In genomic region chr7:43490861-43491260, GRCm38 (mm10) we compare ENCODE assay signal across 13 mouse cellular contexts. TPM values are rescaled to one million over a fixed set of nuclear protein-coding genes. Genes with fewer than 3 reads are reported as not detected.
DNase-seq lines count a peak whose midpoint lies in the region; ATAC-seq lines count a peak whose summit lies in the region.
"Had no signal": no experiment of that assay in that cellular context is flagged by ENCODE, and none has a peak within 500 bp of the region (broad histone marks: within the 10 kb centered on the region; RNA-seq: fewer than 3 reads in every experiment).

No protein-coding gene starts in this region.

- ATAC-seq in embryonic facial prominence, embryonic 11.5 days (replicated peaks; ENCODE audit: insufficient number of reproducible peaks, low FRiP score, low TSS enrichment, low read depth), result no peak
- ATAC-seq in hindbrain, embryonic 13.5 days (ENCODE audit: low FRiP score), result peak; percentile 18
- peak; percentile 22 for ATAC-seq in midbrain, embryonic 15.5 days (replicated peaks)
- ATAC-seq: liver, embryonic 12.5 days had no signal

- no peaks in the 10 kb centered on the region for H3K4me1 ChIP-seq in embryonic facial prominence, embryonic 11.5 days (ENCODE audit: control insufficient read depth, insufficient read depth, low read length)
- peaks cover 25% of the 10 kb centered on the region for H3K4me1 ChIP-seq in hindbrain, embryonic 13.5 days (replicated peaks)
- H3K4me1 ChIP-seq in midbrain, embryonic 15.5 days, result peaks cover 25% of the 10 kb centered on the region
- H3K4me1 ChIP-seq: intestine, embryonic 15.5 days; liver, embryonic 12.5 days had no signal

- no peak overlapping the region for H3K27ac ChIP-seq in embryonic facial prominence, embryonic 11.5 days (replicated peaks; ENCODE audit: low read depth, low read length)
- H3K27ac ChIP-seq in hindbrain, embryonic 13.5 days, result peak overlapping the region; percentile 92
- peak overlapping the region; percentile 91; the same call in 1 of the 2 replicates for H3K27ac ChIP-seq in midbrain, embryonic 15.5 days
- H3K27ac ChIP-seq: intestine, embryonic 15.5 days; liver, embryonic 12.5 days had no signal

- 0 out of 2 replicates have a peak overlapping the region, but pooled peaks have one; percentile 74 for H3K9ac ChIP-seq in embryonic facial prominence, embryonic 11.5 days (replicated peaks; ENCODE audit: low read length)
- peak overlapping the region; percentile 93; the same call in 1 of the 2 replicates for H3K9ac ChIP-seq in hindbrain, embryonic 13.5 days
- no peak overlapping the region for H3K9ac ChIP-seq in midbrain, embryonic 15.5 days

- peak; percentile 35 for DNase-seq in NIH3T3 (ENCODE audit: low read depth)
- DNase-seq in embryonic facial prominence, embryonic 11.5 days (ENCODE audit: low spot score), result no peak
- no peak for DNase-seq in frontal cortex, adult 2 months (ENCODE audit: extremely low spot score in 1 of 2, low spot score in 1 of 2)
- DNase-seq in spleen, adult 12 weeks (ENCODE audit: low spot score), result no peak
- DNase-seq in right cerebral cortex, adult 18-20 months, result no peak
- DNase-seq: gastrocnemius, postnatal 36 days; lung, postnatal 14 days; spleen, adult 18-20 months had no signal

- WGBS in embryonic facial prominence, embryonic 11.5 days, result 65% methylated on average over 9 of the region's 9 CpGs
- 63% methylated on average over 9 of the region's 9 CpGs for WGBS in hindbrain, embryonic 13.5 days
- 72% methylated on average over 9 of the region's 9 CpGs for WGBS in midbrain, embryonic 15.5 days

- no peaks in the 10 kb centered on the region for H3K9me3 ChIP-seq in embryonic facial prominence, embryonic 11.5 days (replicated peaks; ENCODE audit: control insufficient read depth, low read length)
- no peaks in the 10 kb centered on the region for H3K9me3 ChIP-seq in hindbrain, embryonic 13.5 days
- H3K9me3 ChIP-seq in midbrain, embryonic 15.5 days, result no peaks in the 10 kb centered on the region
- H3K9me3 ChIP-seq: intestine, embryonic 15.5 days; liver, embryonic 12.5 days had no signal

- H3K4me3 ChIP-seq in embryonic facial prominence, embryonic 11.5 days (ENCODE audit: low read depth, low read length), result no peak overlapping the region
- H3K4me3 ChIP-seq in hindbrain, embryonic 13.5 days, result peak overlapping the region; percentile 73
- peak overlapping the region; percentile 84 for H3K4me3 ChIP-seq in midbrain, embryonic 15.5 days

- no peaks in the 10 kb centered on the region; the same call in 1 of the 2 replicates for H3K27me3 ChIP-seq in embryonic facial prominence, embryonic 11.5 days (ENCODE audit: control insufficient read depth, insufficient read depth, low read length)
- H3K27me3 ChIP-seq in hindbrain, embryonic 13.5 days, result peaks cover 11% of the 10 kb centered on the region; the same call in 1 of the 2 replicates
- no peaks in the 10 kb centered on the region for H3K27me3 ChIP-seq in midbrain, embryonic 15.5 days (replicated peaks)

- no peak overlapping the region; the same call in 1 of the 2 replicates for H3K4me2 ChIP-seq in embryonic facial prominence, embryonic 11.5 days (ENCODE audit: low read depth, low read length)
- peak overlapping the region; percentile 64 for H3K4me2 ChIP-seq in hindbrain, embryonic 13.5 days
- peak overlapping the region; percentile 68 for H3K4me2 ChIP-seq in midbrain, embryonic 15.5 days

- no peaks in the 10 kb centered on the region for H3K36me3 ChIP-seq in embryonic facial prominence, embryonic 11.5 days (replicated peaks; ENCODE audit: control insufficient read depth, insufficient read depth, low read depth, low read length)
- no peaks in the 10 kb centered on the region for H3K36me3 ChIP-seq in hindbrain, embryonic 13.5 days
- H3K36me3 ChIP-seq in midbrain, embryonic 15.5 days (replicated peaks), result no peaks in the 10 kb centered on the region
- H3K36me3 ChIP-seq: intestine, embryonic 15.5 days; liver, embryonic 12.5 days had no signal

RNA-seq across cellular contexts. Expression of gene Iglon5, which starts 1.0 kb away (rescaled TPM):
- polyA plus RNA-seq in embryonic facial prominence, embryonic 11.5 days (2014; fragmentation: Nextera tagmentation; extraction: Ambion mirVana), result 1.1 and 1.5 TPM in 2 replicates
- 7.3 and 7.8 TPM in 2 replicates for polyA plus RNA-seq in hindbrain, embryonic 13.5 days (2015; fragmentation: Nextera tagmentation; extraction: Ambion mirVana)
- 9.7 and 10.0 TPM in 2 replicates for polyA plus RNA-seq in midbrain, embryonic 15.5 days (2015; fragmentation: Nextera tagmentation; extraction: Ambion mirVana)
- 60.7 and 69.6 TPM in 2 replicates for polyA plus RNA-seq in frontal cortex, adult 2 months (2012; rRNA removed)

RNA-seq across cellular contexts. Expression of gene 4931406B18Rik, which starts 14.9 kb away (rescaled TPM):
- not detected in 2 replicates for polyA plus RNA-seq in embryonic facial prominence, embryonic 11.5 days (2014; fragmentation: Nextera tagmentation; extraction: Ambion mirVana)
- not detected in 2 replicates for polyA plus RNA-seq in hindbrain, embryonic 13.5 days (2015; fragmentation: Nextera tagmentation; extraction: Ambion mirVana)
- 0.06 TPM in 1 of 2 replicates, not detected in the other for polyA plus RNA-seq in midbrain, embryonic 15.5 days (2015; fragmentation: Nextera tagmentation; extraction: Ambion mirVana)
- 0.04 TPM in 1 of 2 replicates, not detected in the other for polyA plus RNA-seq in frontal cortex, adult 2 months (2012; rRNA removed)
- polyA plus RNA-seq: heart, embryonic 14.5 days; intestine, embryonic 15.5 days; liver, embryonic 12.5 days had no signal

RNA-seq across cellular contexts. Expression of gene Vsig10l, which starts 27.9 kb away (rescaled TPM):
- polyA plus RNA-seq in embryonic facial prominence, embryonic 11.5 days (2014; fragmentation: Nextera tagmentation; extraction: Ambion mirVana), result 1.7 and 2.0 TPM in 2 replicates
- polyA plus RNA-seq in hindbrain, embryonic 13.5 days (2015; fragmentation: Nextera tagmentation; extraction: Ambion mirVana), result 9.6 and 10.8 TPM in 2 replicates
- 15.6 and 16.0 TPM in 2 replicates for polyA plus RNA-seq in midbrain, embryonic 15.5 days (2015; fragmentation: Nextera tagmentation; extraction: Ambion mirVana)
- 5.2 TPM in 2 replicates for polyA plus RNA-seq in frontal cortex, adult 2 months (2012; rRNA removed)

RNA-seq across cellular contexts. Expression of gene Gm45233, which starts 46.9 kb away (rescaled TPM):
- not detected in 2 replicates for polyA plus RNA-seq in embryonic facial prominence, embryonic 11.5 days (2014; fragmentation: Nextera tagmentation; extraction: Ambion mirVana)
- 0.39 TPM in 2 replicates for polyA plus RNA-seq in hindbrain, embryonic 13.5 days (2015; fragmentation: Nextera tagmentation; extraction: Ambion mirVana)
- polyA plus RNA-seq in midbrain, embryonic 15.5 days (2015; fragmentation: Nextera tagmentation; extraction: Ambion mirVana), result not detected in 2 replicates
- 2.5 and 2.6 TPM in 2 replicates for polyA plus RNA-seq in frontal cortex, adult 2 months (2012; rRNA removed)
- polyA plus RNA-seq: heart, embryonic 14.5 days had no signal

RNA-seq across cellular contexts. Expression of gene Etfb, which starts 47.0 kb away (rescaled TPM):
- 240 and 251 TPM in 2 replicates for polyA plus RNA-seq in embryonic facial prominence, embryonic 11.5 days (2014; fragmentation: Nextera tagmentation; extraction: Ambion mirVana)
- 149 and 154 TPM in 2 replicates for polyA plus RNA-seq in hindbrain, embryonic 13.5 days (2015; fragmentation: Nextera tagmentation; extraction: Ambion mirVana)
- 117 and 130 TPM in 2 replicates for polyA plus RNA-seq in midbrain, embryonic 15.5 days (2015; fragmentation: Nextera tagmentation; extraction: Ambion mirVana)
- polyA plus RNA-seq in frontal cortex, adult 2 months (2012; rRNA removed), result 80.7 and 97.8 TPM in 2 replicates
